Mouse (Mus musculus): ENCODE data around the gene Mapkapk5. TPM values are rescaled to one million over a fixed set of nuclear protein-coding genes. Genes with fewer than 3 reads are reported as not detected.
"Not testable (repeated sequence)": the region's sequence is repeated elsewhere in the genome, so short reads cannot be mapped to it uniquely, and the experiment has no call there.

Mapkapk5 gene
- total RNA-seq, 2 experiments from 2014 or later: 70.2 to 77.1 TPM

- DNase-seq (ENCODE audit: low spot score): no peak
- intact Hi-C loops (cut with DNase I): no loop called here
Observed at GRCm38 (mm10) chr5:121566035-121566681, 20.5 kb upstream of the Mapkapk5 start.

- intact Hi-C loops (cut with DNase I): loop anchor here (1.0 kb wide), 1 partner anchor 38 kb away; no protein-coding TSS in a partner anchor
Observed at GRCm38 (mm10) chr5:121564468-121564895, 18.8 kb upstream of the Mapkapk5 start.

GRCm38 (mm10) chr5:121562436-121562835 lies 16.7 kb upstream of the Mapkapk5 start:
- intact Hi-C loops (cut with DNase I): no loop called here
- DNase-seq (ENCODE audit: low spot score): no peak

More at GRCm38 (mm10) chr5:121564468-121564895, 18.8 kb upstream of the Mapkapk5 start:
- peak; percentile 73 for DNase-seq (ENCODE audit: low spot score)

GRCm38 (mm10) chr5:121549196-121549595 lies 3.5 kb upstream of the Mapkapk5 start:
- DNase-seq (ENCODE audit: low spot score): no peak
- intact Hi-C loops (cut with DNase I): loop anchor here (5.0 kb wide), 1 partner anchor 53 kb away; no protein-coding TSS in a partner anchor

- DNase-seq (ENCODE audit: low spot score): no peak
- intact Hi-C loops (cut with DNase I): loop anchor here (5.0 kb wide), 1 partner anchor 55 kb away; no protein-coding TSS in a partner anchor
Observed at GRCm38 (mm10) chr5:121547084-121547483, 1.4 kb upstream of the Mapkapk5 start.

- DNase-seq (ENCODE audit: low spot score): no peak
- intact Hi-C loops (cut with DNase I): loop anchor here (5.0 kb wide), 1 partner anchor 56 kb away; no protein-coding TSS in a partner anchor
Observed at GRCm38 (mm10) chr5:121546530-121546895, 808 bp upstream of the Mapkapk5 start.

- peak; percentile 6 for DNase-seq (ENCODE audit: low spot score)
- intact Hi-C loops (cut with DNase I): loop anchor here (5.0 kb wide), 1 partner anchor 57 kb away; no protein-coding TSS in a partner anchor
Observed at GRCm38 (mm10) chr5:121544910-121545792, 554 bp downstream of the Mapkapk5 start, which contains the start of the genes Adam1a and Gm42878. Gene Adam1a, minus strand, starts transcription at chr5:121545482. Gene Gm42878, minus strand, starts transcription at chr5:121545482.

- no peak for DNase-seq (ENCODE audit: low spot score)
- intact Hi-C loops (cut with DNase I): no loop called here
Observed at GRCm38 (mm10) chr5:121543370-121543769, 2.3 kb downstream of the Mapkapk5 start.

- intact Hi-C loops (cut with DNase I): no loop called here
- no peak for DNase-seq (ENCODE audit: low spot score)
Observed at GRCm38 (mm10) chr5:121541235-121541634, 4.5 kb downstream of the Mapkapk5 start.

- intact Hi-C loops (cut with DNase I): no loop called here
- no peak for DNase-seq (ENCODE audit: low spot score)
Observed at GRCm38 (mm10) chr5:121540066-121540465, 5.6 kb downstream of the Mapkapk5 start.

- intact Hi-C loops (cut with DNase I): no loop called here
- no peak for DNase-seq (ENCODE audit: low spot score)
Observed at GRCm38 (mm10) chr5:121537588-121537987, 8.1 kb downstream of the Mapkapk5 start.

- no peak for DNase-seq (ENCODE audit: low spot score)
- intact Hi-C loops (cut with DNase I): no loop called here
Observed at GRCm38 (mm10) chr5:121536921-121537555, 8.7 kb downstream of the Mapkapk5 start.

- intact Hi-C loops (cut with DNase I): no loop called here
- no peak for DNase-seq (ENCODE audit: low spot score)
Observed at GRCm38 (mm10) chr5:121535116-121535515, 10.6 kb downstream of the Mapkapk5 start.

- intact Hi-C loops (cut with DNase I): no loop called here
- no peak for DNase-seq (ENCODE audit: low spot score)
Observed at GRCm38 (mm10) chr5:121534521-121534920, 11.2 kb downstream of the Mapkapk5 start.

GRCm38 (mm10) chr5:121526961-121527360 lies 18.7 kb downstream of the Mapkapk5 start:
- DNase-seq (ENCODE audit: low spot score): no peak
- intact Hi-C loops (cut with DNase I): no loop called here

- DNase-seq (ENCODE audit: low spot score): no peak
- intact Hi-C loops (cut with DNase I): no loop called here
Observed at GRCm38 (mm10) chr5:121526526-121526925, 19.2 kb downstream of the Mapkapk5 start.

GRCm38 (mm10) chr5:121525774-121526450 lies 19.8 kb downstream of the Mapkapk5 start:
- intact Hi-C loops (cut with DNase I): no loop called here
- DNase-seq (ENCODE audit: low spot score): peak; percentile 13

- DNase-seq (ENCODE audit: low spot score); intact Hi-C loops (cut with DNase I): not testable (repeated sequence)
Observed at GRCm38 (mm10) chr5:121519758-121520157, 25.9 kb downstream of the Mapkapk5 start.

GRCm38 (mm10) chr5:121518983-121519382 lies 26.7 kb downstream of the Mapkapk5 start:
- intact Hi-C loops (cut with DNase I): no loop called here
- DNase-seq (ENCODE audit: low spot score): no peak

- intact Hi-C loops (cut with DNase I): no loop called here
- DNase-seq (ENCODE audit: low spot score): no peak
Observed at GRCm38 (mm10) chr5:121510009-121510408, 35.7 kb downstream of the Mapkapk5 start.
